Mouse (Mus musculus) spleen, adult 2 months (tissue): ENCODE results near the gene Fyn. TPM values are rescaled to one million over a fixed set of nuclear protein-coding genes. Genes with fewer than 3 reads are reported as not detected.

Source experiments
- DNase-seq, 2 experiments: peaks; one replicate each; pipeline versions ENCODE4 v3.0.0 to v3.0.0-alpha.2; 2012 to 2021; ENCODE audit warnings: low spot score in 2 of 2, low read depth in 1 of 2
- H3K27ac ChIP-seq: fragments of 200-500 bp; 2 replicates; pipeline ENCODE4 v1.5.1; 2012; ENCODE audit warnings: low read length, inconsistent platforms; ENCODE audit not compliant: insufficient read depth
- H3K27me3 ChIP-seq: fragments of 200-500 bp; 2 replicates; pipeline ENCODE4 v1.6.1; 2012; ENCODE audit warnings: mild to moderate bottlenecking, moderate library complexity, low read length, inconsistent platforms; ENCODE audit not compliant: control insufficient read depth, insufficient read depth
- H3K36me3 ChIP-seq: fragments of 200-500 bp; 2 replicates; pipeline ENCODE4 v1.6.1; 2012; ENCODE audit warnings: mild to moderate bottlenecking, low read length, inconsistent platforms; ENCODE audit not compliant: control insufficient read depth, insufficient read depth
- H3K4me1 ChIP-seq: fragments of 200-500 bp; 2 replicates; pipeline ENCODE4 v1.6.1; 2011; ENCODE audit warnings: inconsistent platforms; ENCODE audit not compliant: control insufficient read depth, insufficient read depth, insufficient read length
- H3K4me3 ChIP-seq: fragments of 200-500 bp; 2 replicates; pipeline ENCODE4 v1.5.1; 2011; ENCODE audit warnings: mild to moderate bottlenecking, inconsistent platforms; ENCODE audit not compliant: insufficient read depth, insufficient read length; ENCODE audit errors: extremely low read depth
- CTCF ChIP-seq: fragments of 200-500 bp; IDR thresholded peaks from 2 replicates; pipeline ENCODE4 v1.5.1; 2011; ENCODE audit warnings: mild to moderate bottlenecking, inconsistent platforms; ENCODE audit not compliant: insufficient read depth, insufficient read length, insufficient replicate concordance; ENCODE audit errors: extremely low read depth
- POLR2A ChIP-seq: fragments of 200-500 bp; IDR thresholded peaks from 2 replicates; pipeline ENCODE4 v1.6.1; 2011; ENCODE audit warnings: low read depth, low read length, inconsistent platforms
- WGBS: fragments of 180-500 bp; shearing (Covaris S2); methylation state at CpG from one replicate; pipeline ENCODE4 v1.1.7; 2018; 5-methylcytosine and 5-hydroxymethylcytosine counted together
- polyA plus RNA-seq: library from polyadenylated mRNA; depleted of rRNA; stranded (reverse); fragments of >200 nt; gene quantifications from 2 replicates; pipeline ENCODE4 v1.2.3, GENCODE M21; 2012

Gene Fyn
- polyA plus RNA-seq, 1 experiment: 38.0 TPM

- peaks cover 10% of the 10 kb centered on the region; the same call in 1 of the 2 replicates for H3K4me1 ChIP-seq
- TF ChIP-seq POLR2A (no peak), CTCF (no peak)
- DNase-seq: no peak
- no peaks in the 10 kb centered on the region for H3K36me3 ChIP-seq
- no peak overlapping the region for H3K4me3 ChIP-seq
- H3K27me3 ChIP-seq: no peaks in the 10 kb centered on the region
- no peak overlapping the region for H3K27ac ChIP-seq
- 92% methylated on average over 5 of the region's 5 CpGs for WGBS
Measured at GRCm38 (mm10) chr10:39377219-39377618, 8.6 kb downstream of the Fyn start.

GRCm38 (mm10) chr10:39378025-39378603, 9.5 kb downstream of the Fyn start:
- TF ChIP-seq POLR2A (no peak), CTCF (no peak)
- Histone ChIP-seq H3K27ac (peak overlapping the region; percentile 16; the same call in 1 of the 2 replicates), H3K27me3 (no peaks in the 10 kb centered on the region), H3K36me3 (no peaks in the 10 kb centered on the region), H3K4me3 (no peak overlapping the region), H3K4me1 (peaks cover 8% of the 10 kb centered on the region; the same call in 1 of the 2 replicates)
- 72% methylated on average over 8 of the region's 8 CpGs for WGBS
- no peak for DNase-seq

GRCm38 (mm10) chr10:39379287-39379686, 10.6 kb downstream of the Fyn start:
- Histone ChIP-seq H3K27ac (no peak overlapping the region), H3K4me3 (no peak overlapping the region), H3K27me3 (no peaks in the 10 kb centered on the region), H3K36me3 (no peaks in the 10 kb centered on the region), H3K4me1 (peaks cover 7% of the 10 kb centered on the region; the same call in 1 of the 2 replicates)
- TF ChIP-seq POLR2A (no peak), CTCF (no peak)
- no peak for DNase-seq
- WGBS: 92% methylated on average over 10 of the region's 10 CpGs

- H3K4me1 ChIP-seq: peaks cover 7% of the 10 kb centered on the region; the same call in 1 of the 2 replicates
- H3K27me3 ChIP-seq: no peaks in the 10 kb centered on the region
- WGBS: 84% methylated on average over 5 of the region's 5 CpGs
- no peak overlapping the region for H3K27ac ChIP-seq
- H3K4me3 ChIP-seq: no peak overlapping the region
- H3K36me3 ChIP-seq: no peaks in the 10 kb centered on the region
- no peak for DNase-seq
- TF ChIP-seq CTCF: no peak
- TF ChIP-seq POLR2A: no peak
Measured at GRCm38 (mm10) chr10:39379721-39380370, 11.2 kb downstream of the Fyn start.

GRCm38 (mm10) chr10:39385259-39385658, 16.6 kb downstream of the Fyn start:
- Histone ChIP-seq H3K27me3 (no peaks in the 10 kb centered on the region), H3K4me3 (no peak overlapping the region), H3K4me1 (no peaks in the 10 kb centered on the region; the same call in 1 of the 2 replicates), H3K27ac (no peak overlapping the region), H3K36me3 (no peaks in the 10 kb centered on the region)
- no peak for DNase-seq
- 81% methylated on average over 8 of the region's 8 CpGs for WGBS
- TF ChIP-seq POLR2A (no peak), CTCF (no peak)

GRCm38 (mm10) chr10:39386203-39386602, 17.5 kb downstream of the Fyn start:
- DNase-seq: no peak
- H3K4me3 ChIP-seq: no peak overlapping the region
- H3K27ac ChIP-seq: no peak overlapping the region
- H3K36me3 ChIP-seq: peaks cover under 1% of the 10 kb centered on the region; the same call in 1 of the 2 replicates
- WGBS: 64% methylated on average over 15 of the region's 15 CpGs
- H3K27me3 ChIP-seq: no peaks in the 10 kb centered on the region
- H3K4me1 ChIP-seq: no peaks in the 10 kb centered on the region; the same call in 1 of the 2 replicates
- TF ChIP-seq POLR2A: no peak

- TF ChIP-seq CTCF (no peak), POLR2A (no peak)
- no peaks in the 10 kb centered on the region; the same call in 1 of the 2 replicates for H3K4me1 ChIP-seq
- H3K4me3 ChIP-seq: no peak overlapping the region
- WGBS: 66% methylated on average over 5 of the region's 5 CpGs
- no peak overlapping the region for H3K27ac ChIP-seq
- no peak for DNase-seq
- H3K27me3 ChIP-seq: no peaks in the 10 kb centered on the region
- peaks cover 4% of the 10 kb centered on the region for H3K36me3 ChIP-seq
Measured at GRCm38 (mm10) chr10:39387024-39387423, 18.4 kb downstream of the Fyn start.
